Mouse (Mus musculus): ENCODE data around the gene Chtop.

- TF ChIP-seq CTCF (IDR thresholded peaks at IDR 0.05; ENCODE audit: low read depth) (peak; percentile 92), EP300 (IDR thresholded peaks at IDR 0.05; ENCODE audit: low read depth) (peak; percentile 84)
Measured at GRCm38 (mm10) chr3:90490696-90491256, 18.5 kb downstream of the Chtop start, which contains the start of gene Snapin.
